Mouse (Mus musculus): ENCODE measurements at regions not wholly inside any gene's neighbourhood (a gene's known extent, or its start where the extent isn't known, plus 50 kb on each side); places are given as distances from the start of the nearest gene placed in this dataset.
A peak's percentile ranks its signal among the peaks of the same experiment; 100 is the strongest.

DNA sequence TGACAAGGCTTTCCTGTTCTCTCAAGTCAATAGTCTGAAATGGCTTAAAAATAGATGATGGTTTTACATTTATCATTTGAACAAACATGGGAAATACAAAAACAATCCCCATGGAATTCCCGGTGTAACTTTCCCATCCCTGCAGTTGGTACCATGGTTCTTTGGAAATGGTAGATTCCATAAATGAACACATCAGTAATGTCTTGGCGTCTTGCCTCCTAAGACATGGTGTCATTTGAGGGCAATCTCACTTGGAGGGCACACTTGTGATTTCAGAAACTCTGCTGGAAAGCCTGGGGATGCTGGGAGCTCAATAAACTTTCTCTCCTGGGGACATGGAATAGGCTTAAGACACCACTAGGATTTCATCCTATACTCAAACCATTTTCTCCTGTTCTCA is 306.8 kb downstream of the Nuf2 start:
- WGBS = 81% methylated on average over 2 of the region's 2 CpGs
- TF ChIP-seq CTCF (IDR thresholded peaks at IDR 0.05; ENCODE audit: low read depth, low read length) (no peak), POLR2A (IDR thresholded peaks at IDR 0.05; ENCODE audit: extremely low read depth, insufficient read depth, low read length) (no peak)
- no peak overlapping the region for H3K4me3 ChIP-seq (ENCODE audit: insufficient read depth, low read depth, low read length)
- DNase-seq (ENCODE audit: extremely low read depth, low read depth, low spot score) = no peak
- H3K79me2 ChIP-seq (ENCODE audit: control insufficient read depth, insufficient read depth, low read length) = no peaks in the 10 kb centered on the region
- H3K27me3 ChIP-seq (ENCODE audit: control insufficient read depth, insufficient read depth, low read length) = no peaks in the 10 kb centered on the region
- no peaks in the 10 kb centered on the region for H3K36me3 ChIP-seq (ENCODE audit: control insufficient read depth, insufficient read depth, low read length)
- no peak overlapping the region for H3K27ac ChIP-seq (replicated peaks; ENCODE audit: insufficient read depth, low read depth, low read length)
- H3K9ac ChIP-seq (ENCODE audit: low read depth, low read length) = no peak overlapping the region
- H3K4me1 ChIP-seq (ENCODE audit: control insufficient read depth, insufficient read depth, low read length) = no peaks in the 10 kb centered on the region

DNA sequence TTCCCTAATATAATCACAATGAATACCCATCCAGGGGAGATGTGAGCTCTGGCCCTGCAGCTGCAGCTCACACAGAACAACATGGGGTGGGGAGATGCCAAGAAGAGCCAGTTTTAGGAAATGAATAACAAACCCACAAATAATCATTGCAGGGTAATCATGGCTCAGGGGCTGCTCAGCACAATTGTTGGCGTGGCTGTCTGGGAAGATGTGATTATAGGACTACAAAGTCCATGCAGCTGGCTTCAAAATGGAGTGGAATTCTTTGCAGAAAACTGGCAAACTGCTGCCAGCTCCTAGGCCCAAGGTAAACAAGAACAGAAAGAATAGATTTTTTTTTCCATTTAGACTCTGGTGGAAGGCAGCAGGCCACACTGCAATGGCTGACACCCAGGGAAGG is 343.6 kb downstream of the Nuf2 start:
- 12% methylated on average over 1 of the region's 1 CpGs for WGBS
- DNase-seq (ENCODE audit: extremely low read depth, low read depth, low spot score) = peak; percentile 85
- no peaks in the 10 kb centered on the region for H3K27me3 ChIP-seq (ENCODE audit: control insufficient read depth, insufficient read depth, low read length)
- H3K27ac ChIP-seq (replicated peaks; ENCODE audit: insufficient read depth, low read depth, low read length) = no peak overlapping the region
- no peak for TF ChIP-seq CTCF (IDR thresholded peaks at IDR 0.05; ENCODE audit: low read depth, low read length)
- no peak for TF ChIP-seq POLR2A (IDR thresholded peaks at IDR 0.05; ENCODE audit: extremely low read depth, insufficient read depth, low read length)
- H3K4me3 ChIP-seq (ENCODE audit: insufficient read depth, low read depth, low read length) = no peak overlapping the region
- no peaks in the 10 kb centered on the region; the same call in 1 of the 2 replicates for H3K4me1 ChIP-seq (ENCODE audit: control insufficient read depth, insufficient read depth, low read length)
- H3K9ac ChIP-seq (ENCODE audit: low read depth, low read length) = no peak overlapping the region
- H3K36me3 ChIP-seq (ENCODE audit: control insufficient read depth, insufficient read depth, low read length) = no peaks in the 10 kb centered on the region
- H3K79me2 ChIP-seq (ENCODE audit: control insufficient read depth, insufficient read depth, low read length) = no peaks in the 10 kb centered on the region

DNA sequence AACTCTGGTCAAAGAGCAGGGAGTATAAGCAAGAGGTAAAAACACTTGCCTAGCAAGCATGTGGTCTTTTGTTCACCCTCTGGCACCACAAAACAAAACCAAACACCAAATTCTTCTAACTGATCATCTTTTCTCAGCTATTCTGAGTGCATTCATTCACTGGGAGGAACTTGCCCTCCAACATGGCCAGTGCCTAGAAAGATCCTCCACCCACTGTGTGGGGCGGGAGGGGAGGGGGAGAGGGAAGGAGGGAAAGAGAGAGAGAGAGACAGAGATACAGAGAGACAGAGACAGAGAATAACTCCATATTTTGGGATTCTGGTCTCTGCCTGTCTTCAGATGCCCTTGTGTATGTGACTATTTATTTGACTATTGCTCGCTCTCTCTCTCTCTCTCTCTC is 360.9 kb downstream of the Nuf2 start:
- TF ChIP-seq POLR2A (IDR thresholded peaks at IDR 0.05; ENCODE audit: extremely low read depth, insufficient read depth, low read length) = no peak
- no peak for TF ChIP-seq CTCF (IDR thresholded peaks at IDR 0.05; ENCODE audit: low read depth, low read length)
- H3K4me1 ChIP-seq (ENCODE audit: control insufficient read depth, insufficient read depth, low read length) = peaks cover 6% of the 10 kb centered on the region; the same call in 1 of the 2 replicates
- no peaks in the 10 kb centered on the region for H3K36me3 ChIP-seq (ENCODE audit: control insufficient read depth, insufficient read depth, low read length)
- H3K9ac ChIP-seq (ENCODE audit: low read depth, low read length) = no peak overlapping the region
- H3K27me3 ChIP-seq (ENCODE audit: control insufficient read depth, insufficient read depth, low read length) = no peaks in the 10 kb centered on the region
- 85% methylated on average over 2 of the region's 2 CpGs for WGBS
- no peaks in the 10 kb centered on the region for H3K79me2 ChIP-seq (ENCODE audit: control insufficient read depth, insufficient read depth, low read length)
- H3K27ac ChIP-seq (replicated peaks; ENCODE audit: insufficient read depth, low read depth, low read length) = no peak overlapping the region
- DNase-seq (ENCODE audit: extremely low read depth, low read depth, low spot score) = no peak
- H3K4me3 ChIP-seq (ENCODE audit: insufficient read depth, low read depth, low read length) = no peak overlapping the region

DNA sequence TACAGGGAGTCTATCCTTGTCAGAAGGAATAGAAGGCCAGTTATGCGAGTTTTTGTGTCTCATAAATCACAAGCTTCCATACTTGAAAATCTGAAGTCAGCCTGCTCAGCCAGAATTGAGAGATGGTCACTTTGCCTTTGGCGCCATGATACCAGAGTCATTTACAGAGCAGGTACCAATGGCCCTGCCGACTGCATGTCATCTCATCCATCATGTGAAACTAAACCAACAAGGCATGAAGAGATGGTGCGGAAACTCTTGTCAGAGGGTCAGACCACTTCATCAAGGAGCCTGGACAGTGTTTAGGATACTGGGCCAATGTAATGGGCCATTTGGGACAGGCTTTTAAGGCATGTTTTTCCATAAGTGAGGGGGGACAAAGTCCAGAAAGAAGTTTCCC is 363.2 kb downstream of the Nuf2 start:
- no peaks in the 10 kb centered on the region for H3K79me2 ChIP-seq (ENCODE audit: control insufficient read depth, insufficient read depth, low read length)
- 92% methylated on average over 4 of the region's 4 CpGs for WGBS
- no peaks in the 10 kb centered on the region for H3K27me3 ChIP-seq (ENCODE audit: control insufficient read depth, insufficient read depth, low read length)
- no peak overlapping the region for H3K27ac ChIP-seq (replicated peaks; ENCODE audit: insufficient read depth, low read depth, low read length)
- no peaks in the 10 kb centered on the region for H3K36me3 ChIP-seq (ENCODE audit: control insufficient read depth, insufficient read depth, low read length)
- no peak overlapping the region for H3K9ac ChIP-seq (ENCODE audit: low read depth, low read length)
- no peak for TF ChIP-seq POLR2A (IDR thresholded peaks at IDR 0.05; ENCODE audit: extremely low read depth, insufficient read depth, low read length)
- no peak for TF ChIP-seq CTCF (IDR thresholded peaks at IDR 0.05; ENCODE audit: low read depth, low read length)
- H3K4me3 ChIP-seq (ENCODE audit: insufficient read depth, low read depth, low read length) = no peak overlapping the region
- peaks cover 9% of the 10 kb centered on the region for H3K4me1 ChIP-seq (ENCODE audit: control insufficient read depth, insufficient read depth, low read length)
- DNase-seq (ENCODE audit: extremely low read depth, low read depth, low spot score) = no peak

DNA sequence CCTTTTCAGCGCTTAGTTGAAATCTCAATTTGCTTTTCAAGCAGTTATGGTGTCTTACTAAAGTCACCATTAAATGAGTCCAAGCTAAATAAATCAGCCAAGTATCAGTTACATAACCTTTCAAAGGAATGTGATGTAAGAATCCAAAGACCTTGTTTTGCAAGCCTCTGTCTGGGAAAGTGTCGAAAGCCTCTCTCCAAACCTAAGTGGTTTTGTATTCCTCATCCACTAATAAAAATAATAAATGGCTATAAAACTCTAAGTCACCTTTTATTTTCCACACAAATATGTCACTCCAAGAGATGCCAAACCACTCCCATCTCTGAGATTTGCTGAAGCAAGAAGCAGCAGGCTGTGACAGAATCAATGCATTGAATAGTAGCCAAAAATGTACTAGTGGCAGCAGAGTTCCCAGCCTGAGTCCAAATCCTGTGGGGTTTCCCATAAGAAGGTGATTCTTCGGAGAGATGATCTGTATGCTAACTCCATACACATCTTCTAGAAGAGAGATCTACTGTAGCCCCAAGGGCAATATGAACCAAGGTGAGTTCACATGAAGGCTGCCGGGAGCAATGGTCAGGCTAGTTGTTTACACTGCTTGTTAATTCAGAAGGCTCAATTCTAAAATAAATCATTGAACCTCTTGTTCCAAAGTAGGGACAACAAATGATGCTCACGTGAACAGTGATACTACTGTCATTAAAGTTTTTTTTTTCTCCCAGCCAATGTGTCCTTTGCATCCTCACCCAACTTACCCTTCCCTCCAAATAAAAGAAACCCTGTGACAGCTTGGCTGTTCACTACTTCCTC is 365.0 kb downstream of the Nuf2 start:
- Histone ChIP-seq H3K27ac (replicated peaks; ENCODE audit: insufficient read depth, low read depth, low read length) (peak overlapping the region; percentile 85), H3K9ac (ENCODE audit: low read depth, low read length) (no peak overlapping the region), H3K27me3 (ENCODE audit: control insufficient read depth, insufficient read depth, low read length) (no peaks in the 10 kb centered on the region), H3K36me3 (ENCODE audit: control insufficient read depth, insufficient read depth, low read length) (no peaks in the 10 kb centered on the region), H3K79me2 (ENCODE audit: control insufficient read depth, insufficient read depth, low read length) (no peaks in the 10 kb centered on the region), H3K4me1 (ENCODE audit: control insufficient read depth, insufficient read depth, low read length) (peaks cover 9% of the 10 kb centered on the region), H3K4me3 (ENCODE audit: insufficient read depth, low read depth, low read length) (no peak overlapping the region)
- TF ChIP-seq CTCF (IDR thresholded peaks at IDR 0.05; ENCODE audit: low read depth, low read length) (no peak), POLR2A (IDR thresholded peaks at IDR 0.05; ENCODE audit: extremely low read depth, insufficient read depth, low read length) (no peak)
- peak; percentile 96 for DNase-seq (ENCODE audit: extremely low read depth, low read depth, low spot score)
- WGBS = 24% methylated on average over 5 of the region's 5 CpGs

DNA sequence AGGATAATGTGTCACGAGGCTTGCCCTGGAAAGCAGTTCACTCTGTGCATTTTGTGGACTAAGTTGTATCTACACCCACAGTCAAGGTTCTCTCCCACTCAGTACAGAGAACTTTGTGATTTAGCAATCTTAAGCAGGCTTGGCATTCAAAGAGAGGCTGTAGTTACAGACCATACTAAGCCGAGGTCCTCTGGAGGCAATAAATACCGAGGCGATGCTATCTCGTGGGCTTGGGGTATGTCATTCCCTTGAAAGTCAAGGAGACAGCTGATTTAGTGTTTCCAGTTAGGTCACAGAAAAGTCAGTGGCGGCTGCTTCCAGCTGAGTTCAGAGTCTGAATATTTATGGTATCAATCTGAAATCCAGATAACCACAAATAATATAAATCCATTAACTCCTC is 370.4 kb downstream of the Nuf2 start:
- no peaks in the 10 kb centered on the region for H3K79me2 ChIP-seq (ENCODE audit: control insufficient read depth, insufficient read depth, low read length)
- no peak for DNase-seq (ENCODE audit: extremely low read depth, low read depth, low spot score)
- H3K9ac ChIP-seq (ENCODE audit: low read depth, low read length) = no peak overlapping the region
- H3K27me3 ChIP-seq (ENCODE audit: control insufficient read depth, insufficient read depth, low read length) = no peaks in the 10 kb centered on the region; the same call in 1 of the 2 replicates
- TF ChIP-seq CTCF (IDR thresholded peaks at IDR 0.05; ENCODE audit: low read depth, low read length) (no peak), POLR2A (IDR thresholded peaks at IDR 0.05; ENCODE audit: extremely low read depth, insufficient read depth, low read length) (no peak)
- peaks cover 6% of the 10 kb centered on the region for H3K4me1 ChIP-seq (ENCODE audit: control insufficient read depth, insufficient read depth, low read length)
- no peaks in the 10 kb centered on the region for H3K36me3 ChIP-seq (ENCODE audit: control insufficient read depth, insufficient read depth, low read length)
- H3K27ac ChIP-seq (replicated peaks; ENCODE audit: insufficient read depth, low read depth, low read length) = no peak overlapping the region
- H3K4me3 ChIP-seq (ENCODE audit: insufficient read depth, low read depth, low read length) = no peak overlapping the region
- WGBS = 77% methylated on average over 6 of the region's 6 CpGs

Data from liver, adult 2 months (tissue).